Mouse (Mus musculus) brown adipose tissue, adult 24 weeks (tissue): ENCODE data around the gene Chrna1. TPM values are rescaled to one million over a fixed set of nuclear protein-coding genes. Genes with fewer than 3 reads are reported as not detected.

Source experiments
- H3K27ac ChIP-seq: fragments of 200-500 bp; replicated peaks from 2 replicates; pipeline ENCODE4 v1.5.1; 2012; ENCODE audit warnings: low read depth, mild to moderate bottlenecking, low read length
- H3K4me1 ChIP-seq: fragments of 200-500 bp; 2 replicates; pipeline ENCODE4 v1.6.1; 2012; ENCODE audit warnings: low read length, mixed read lengths; ENCODE audit not compliant: control insufficient read depth, insufficient read depth, insufficient read length
- H3K4me3 ChIP-seq: fragments of 200-500 bp; 2 replicates; pipeline ENCODE4 v1.5.1; 2012; ENCODE audit warnings: low read depth, mild to moderate bottlenecking, low read length, moderate library complexity; ENCODE audit not compliant: insufficient read depth
- polyA plus RNA-seq: library from polyadenylated mRNA; stranded (reverse); fragments of >200 nt; gene quantifications from 2 replicates; pipeline ENCODE4 v1.2.4, GENCODE M21; 2012; ENCODE audit not compliant: missing spikeins, insufficient read depth, insufficient read length

Gene Chrna1
- polyA plus RNA-seq, 1 experiment: not detected

DNA sequence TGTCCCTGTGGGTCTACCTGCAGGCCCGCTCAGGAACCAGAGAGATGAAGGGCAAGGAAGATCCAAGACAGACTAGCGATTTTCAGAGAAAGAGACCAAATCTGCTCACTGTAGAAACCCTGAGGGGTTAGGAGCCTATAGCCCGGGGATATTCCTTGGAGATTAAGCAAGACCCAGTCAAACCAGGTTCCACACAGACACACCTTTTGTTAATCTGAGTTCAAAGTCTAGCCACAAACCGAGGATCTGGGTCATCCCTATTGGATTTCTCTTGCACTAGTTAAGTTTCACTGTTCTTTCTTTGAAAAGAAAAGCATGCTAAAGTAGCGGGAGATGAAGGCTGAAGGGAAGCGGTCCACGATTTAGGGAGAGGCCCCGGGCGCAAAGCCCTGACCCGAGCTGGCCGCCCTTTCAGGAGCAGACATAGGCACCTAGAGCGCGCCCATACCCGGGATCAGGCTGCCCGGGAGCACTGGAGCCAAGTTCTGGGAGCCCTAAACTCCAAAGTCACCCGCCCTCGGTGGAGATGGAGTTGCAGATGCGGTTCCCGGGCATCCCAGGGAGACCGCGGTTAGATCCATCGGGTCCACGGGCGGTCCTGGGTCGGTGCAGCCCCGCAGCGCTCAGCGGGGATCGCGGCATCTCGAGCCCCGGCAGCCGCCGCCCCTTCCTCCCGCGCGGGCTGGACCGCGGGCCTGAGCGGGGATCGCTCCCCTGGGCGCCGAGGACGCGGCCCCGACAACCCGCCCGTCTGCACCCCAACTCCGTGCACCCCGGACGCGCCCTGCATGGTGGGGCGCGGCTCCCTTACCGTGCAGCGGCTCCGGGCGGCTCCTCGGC, 51.4 kb downstream of the Chrna1 start:
- Histone ChIP-seq H3K4me1 (peaks cover 19% of the 10 kb centered on the region), H3K4me3 (peak overlapping the region; percentile 92), H3K27ac (peak overlapping the region; percentile 69)

DNA sequence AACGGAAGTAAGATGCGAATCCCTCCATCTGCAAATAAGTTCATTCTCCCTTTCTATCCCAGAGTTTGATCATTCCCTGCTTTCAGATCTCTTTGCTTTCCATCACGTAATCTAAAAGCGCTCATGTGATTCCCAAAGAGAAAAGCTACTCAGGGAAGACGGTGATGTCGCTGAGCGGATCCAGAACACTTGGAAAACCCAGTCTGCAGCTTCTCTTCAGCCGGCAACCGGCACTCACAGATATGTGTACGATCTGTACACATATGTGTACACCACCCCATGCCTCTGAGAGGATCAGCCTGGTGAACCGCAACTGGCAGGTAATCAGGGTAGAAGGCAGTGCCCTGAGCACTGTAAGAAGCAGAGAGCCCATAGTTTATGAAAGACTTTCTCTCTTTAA, 52.2 kb downstream of the Chrna1 start:
- Histone ChIP-seq H3K27ac (peak overlapping the region; percentile 69), H3K4me1 (peaks cover 26% of the 10 kb centered on the region), H3K4me3 (peak overlapping the region; percentile 92)

DNA sequence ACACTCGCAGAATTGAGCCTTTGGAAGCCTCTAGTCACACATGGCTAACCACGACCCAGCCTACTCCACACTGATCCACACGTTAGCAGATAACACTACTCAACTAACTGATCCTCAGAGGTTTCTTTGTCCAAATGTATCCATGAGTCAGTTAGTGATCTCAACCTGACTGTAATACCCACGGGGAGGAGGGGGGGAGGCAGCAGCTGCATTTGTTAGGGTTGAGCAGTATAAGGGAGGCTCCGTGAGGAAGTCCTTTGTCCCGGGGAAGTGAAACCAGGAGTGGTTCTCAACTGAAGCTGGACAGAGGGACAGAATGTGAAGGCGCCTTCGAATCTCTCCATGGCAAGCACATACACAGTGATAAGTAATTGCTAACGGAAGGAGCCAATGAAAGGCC, 53.4 kb downstream of the Chrna1 start:
- Histone ChIP-seq H3K4me1 (peaks cover 35% of the 10 kb centered on the region), H3K27ac (peak overlapping the region; percentile 83), H3K4me3 (peak overlapping the region; percentile 92)

- Histone ChIP-seq H3K4me3 (no peak overlapping the region), H3K27ac (peak overlapping the region; percentile 61), H3K4me1 (peaks cover 47% of the 10 kb centered on the region)
Observed at GRCm38 (mm10) chr2:73522891-73523290, 57.2 kb downstream of the Chrna1 start.

GRCm38 (mm10) chr2:73522336-73522735, 57.8 kb downstream of the Chrna1 start:
- peaks cover 45% of the 10 kb centered on the region for H3K4me1 ChIP-seq
- no peak overlapping the region for H3K4me3 ChIP-seq
- H3K27ac ChIP-seq: peak overlapping the region; percentile 5

GRCm38 (mm10) chr2:73521737-73522136, 58.4 kb downstream of the Chrna1 start:
- Histone ChIP-seq H3K4me3 (no peak overlapping the region), H3K4me1 (peaks cover 45% of the 10 kb centered on the region), H3K27ac (peak overlapping the region; percentile 5)

DNA sequence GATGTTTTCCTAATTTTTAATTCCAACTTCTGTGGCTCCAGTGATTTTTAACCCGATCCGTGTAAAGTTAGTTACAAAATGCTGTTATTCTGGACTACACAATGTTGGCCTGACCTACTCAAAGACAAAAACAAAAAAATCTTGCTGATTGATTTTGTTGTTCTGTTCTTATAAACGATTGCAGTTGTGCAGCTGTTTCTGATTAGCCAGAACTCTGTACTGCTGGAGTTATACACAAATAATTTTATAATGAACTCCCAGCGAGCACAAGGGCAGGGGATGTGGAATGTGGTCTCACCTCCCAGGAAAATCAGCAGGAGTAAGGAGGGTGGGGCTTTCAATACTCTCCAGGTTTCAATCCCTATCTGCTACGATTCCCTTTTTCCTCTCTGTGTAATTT, 61.2 kb downstream of the Chrna1 start:
- Histone ChIP-seq H3K4me3 (no peak overlapping the region), H3K4me1 (peaks cover 46% of the 10 kb centered on the region), H3K27ac (no peak overlapping the region)

GRCm38 (mm10) chr2:73518311-73518710, 61.8 kb downstream of the Chrna1 start:
- no peak overlapping the region for H3K4me3 ChIP-seq
- peaks cover 45% of the 10 kb centered on the region for H3K4me1 ChIP-seq
- H3K27ac ChIP-seq: no peak overlapping the region

GRCm38 (mm10) chr2:73514178-73514577, 66.0 kb downstream of the Chrna1 start:
- Histone ChIP-seq H3K4me1 (peaks cover 56% of the 10 kb centered on the region), H3K4me3 (no peak overlapping the region), H3K27ac (no peak overlapping the region)

Other genes with a start within 250 kb of the Chrna1 start
- 3.8 and 4.0 TPM in 2 replicates for gene Gpr155, start 193.8 kb downstream of the Chrna1 start, polyA plus RNA-seq
- 7.1 and 8.0 TPM in 2 replicates for gene Wipf1, start 50.6 kb downstream of the Chrna1 start, polyA plus RNA-seq
- gene Chn1, start 195.0 kb upstream of the Chrna1 start, polyA plus RNA-seq: 67.6 and 79.9 TPM in 2 replicates